Mouse (Mus musculus) embryo, embryonic 9.5 days (tissue): ENCODE measurements around the gene Dhh.

ENCODE experiments used
- DNase-seq: peaks from one replicate; pipeline ENCODE4 v3.0.0-alpha.2; 2017; ENCODE audit errors: extremely low spot score

Gene Dhh

GRCm38 (mm10) chr15:98851229-98851818 lies 47.0 kb downstream of the Dhh start:
- no peak for DNase-seq

- DNase-seq, result no peak
Measured at GRCm38 (mm10) chr15:98850668-98851067, 47.7 kb downstream of the Dhh start.

- DNase-seq, result no peak
Measured at GRCm38 (mm10) chr15:98849956-98850600, 48.3 kb downstream of the Dhh start.

- DNase-seq, result no peak
Measured at GRCm38 (mm10) chr15:98849165-98849564, 49.2 kb downstream of the Dhh start.

- no peak for DNase-seq
Measured at GRCm38 (mm10) chr15:98846140-98846539, 52.2 kb downstream of the Dhh start.

GRCm38 (mm10) chr15:98845149-98845548 lies 53.2 kb downstream of the Dhh start:
- no peak for DNase-seq

GRCm38 (mm10) chr15:98843595-98844223 lies 54.6 kb downstream of the Dhh start:
- DNase-seq, result no peak
